Mouse (Mus musculus) Muller cell, postnatal 12 days (primary cell): ENCODE results near the gene Sypl.
"Not testable (repeated sequence)": the region's sequence is repeated elsewhere in the genome, so short reads cannot be mapped to it uniquely, and the experiment has no call there.

Experiments used
- DNase-seq: peaks from one replicate; pipeline ENCODE4 v3.0.0-alpha.2; 2015; ENCODE audit errors: inconsistent ontology term

The Sypl gene

DNA sequence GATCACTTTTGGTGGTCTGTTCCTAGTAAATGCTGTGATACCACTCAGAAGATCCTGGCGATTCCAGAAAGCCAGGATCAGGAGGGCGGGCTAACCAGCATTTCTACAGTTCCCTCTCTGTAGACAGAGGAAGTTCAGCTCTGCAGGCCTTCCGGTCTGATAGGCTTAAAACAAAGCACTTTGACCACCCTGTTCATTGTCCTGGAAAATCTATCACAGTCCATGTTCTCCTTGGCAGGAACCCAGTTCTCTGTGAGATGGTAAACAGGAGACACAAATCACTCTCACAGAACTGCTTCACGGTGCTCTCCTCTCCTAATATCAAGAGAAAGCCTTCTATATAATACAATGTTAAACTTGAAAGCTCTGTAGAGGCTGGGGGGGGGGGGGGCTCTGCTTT, 10.3 kb upstream of the Sypl start:
- peak; percentile 63 for DNase-seq

DNA sequence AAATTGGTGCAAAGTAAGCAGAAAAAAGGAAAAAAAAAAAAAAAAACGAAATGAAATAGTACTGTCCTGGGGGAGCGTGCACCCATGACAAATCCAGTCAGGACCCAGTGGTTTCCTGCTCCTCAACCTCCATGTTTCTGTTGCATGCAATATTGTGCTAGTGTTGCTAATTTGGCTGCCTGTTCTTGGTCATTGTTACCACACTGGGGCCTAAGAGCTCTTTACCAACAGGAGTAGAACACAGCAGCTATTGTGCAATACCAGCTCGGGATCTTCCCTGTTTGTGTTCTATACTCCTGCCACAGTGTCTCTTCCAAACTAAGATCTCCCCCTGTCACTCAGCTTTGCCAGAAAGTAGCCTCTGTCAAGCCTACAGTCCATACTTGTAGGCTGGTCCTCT, 9.7 kb upstream of the Sypl start:
- no peak for DNase-seq

DNA sequence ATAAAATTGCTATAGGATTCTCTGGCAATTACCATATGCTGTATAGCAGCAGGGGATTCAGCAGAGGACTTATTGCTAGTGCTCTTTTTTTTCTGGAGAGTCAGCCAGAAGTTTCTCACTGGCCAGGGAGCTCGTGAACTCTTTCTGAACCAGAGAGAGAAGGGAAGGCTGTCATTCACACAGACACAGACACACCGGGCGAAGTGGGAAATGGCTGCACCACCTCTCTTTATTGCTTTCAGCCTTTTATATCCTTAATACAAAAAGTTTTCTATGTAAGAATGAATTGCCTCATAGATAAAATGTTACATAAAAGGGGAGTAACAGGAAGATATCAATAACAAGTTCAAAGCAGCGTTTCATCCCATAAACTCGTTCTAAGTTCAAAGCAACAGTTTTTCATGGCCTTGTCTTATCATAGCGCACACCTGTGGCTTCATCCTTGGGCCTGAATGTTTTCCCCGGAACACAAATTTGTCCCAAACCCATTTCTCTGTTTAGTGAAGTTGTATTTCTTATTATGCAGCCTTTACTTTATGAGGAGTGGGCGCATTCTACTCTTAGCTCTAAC, 8.7 kb upstream of the Sypl start:
- DNase-seq: no peak

DNA sequence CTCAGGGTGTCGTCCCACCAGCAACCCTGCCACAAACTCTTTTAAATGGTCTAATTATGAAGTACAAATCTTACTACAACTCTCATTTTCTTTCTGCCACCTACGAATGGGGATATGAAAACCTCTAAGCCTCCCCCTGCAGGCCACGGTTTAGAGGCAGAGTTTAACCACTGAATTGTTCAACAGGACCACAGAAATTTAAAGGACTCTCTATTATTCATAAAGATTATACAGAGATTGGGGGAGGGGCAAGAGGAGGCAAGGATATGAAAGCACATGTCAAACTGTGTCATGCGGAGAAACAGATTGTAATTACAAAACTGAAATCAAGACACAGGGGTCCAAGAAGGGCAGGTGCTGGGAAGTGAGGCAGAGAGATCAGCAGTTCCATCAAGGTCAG, 7.3 kb upstream of the Sypl start:
- no peak for DNase-seq

DNA sequence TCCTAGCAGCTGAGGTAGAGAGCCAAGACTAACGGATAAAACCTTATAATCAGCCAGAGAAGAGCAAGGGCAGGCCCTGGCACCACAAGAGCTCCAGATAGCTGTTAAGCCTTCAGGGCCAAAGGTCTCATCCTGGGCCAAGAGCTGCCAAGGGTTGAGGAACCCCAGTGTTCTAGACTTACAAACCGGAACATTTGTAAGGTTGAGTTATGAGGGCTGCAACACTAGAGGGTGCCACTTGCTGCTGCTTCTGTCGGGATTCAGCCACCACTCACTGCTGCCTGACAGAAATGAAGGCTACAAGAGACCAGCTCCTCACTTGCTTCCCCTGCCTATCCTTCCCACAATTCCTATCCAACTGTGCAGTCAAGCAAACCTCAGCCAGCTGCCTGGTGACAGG, 1.3 kb upstream of the Sypl start:
- peak; percentile 32 for DNase-seq

DNA sequence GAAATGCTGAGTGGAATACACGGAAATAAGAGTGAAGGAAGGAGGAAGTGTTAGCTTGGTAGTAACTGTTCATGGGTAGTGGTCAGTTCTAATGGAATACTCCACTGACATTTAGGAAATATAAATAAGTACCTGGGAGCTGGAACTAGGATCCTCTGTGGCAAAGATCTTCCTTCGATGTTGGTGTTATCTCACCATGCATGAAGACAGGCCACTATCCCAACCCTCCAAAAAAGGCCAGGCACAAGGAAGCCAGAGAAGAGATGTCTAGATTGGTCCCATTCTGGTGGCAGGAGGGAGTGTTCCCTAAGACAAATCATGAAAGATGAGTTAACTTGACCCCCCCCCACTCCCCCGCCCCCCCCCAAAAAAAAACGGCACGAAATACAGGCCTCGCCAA, 625 bp upstream of the Sypl start:
- no peak for DNase-seq

DNA sequence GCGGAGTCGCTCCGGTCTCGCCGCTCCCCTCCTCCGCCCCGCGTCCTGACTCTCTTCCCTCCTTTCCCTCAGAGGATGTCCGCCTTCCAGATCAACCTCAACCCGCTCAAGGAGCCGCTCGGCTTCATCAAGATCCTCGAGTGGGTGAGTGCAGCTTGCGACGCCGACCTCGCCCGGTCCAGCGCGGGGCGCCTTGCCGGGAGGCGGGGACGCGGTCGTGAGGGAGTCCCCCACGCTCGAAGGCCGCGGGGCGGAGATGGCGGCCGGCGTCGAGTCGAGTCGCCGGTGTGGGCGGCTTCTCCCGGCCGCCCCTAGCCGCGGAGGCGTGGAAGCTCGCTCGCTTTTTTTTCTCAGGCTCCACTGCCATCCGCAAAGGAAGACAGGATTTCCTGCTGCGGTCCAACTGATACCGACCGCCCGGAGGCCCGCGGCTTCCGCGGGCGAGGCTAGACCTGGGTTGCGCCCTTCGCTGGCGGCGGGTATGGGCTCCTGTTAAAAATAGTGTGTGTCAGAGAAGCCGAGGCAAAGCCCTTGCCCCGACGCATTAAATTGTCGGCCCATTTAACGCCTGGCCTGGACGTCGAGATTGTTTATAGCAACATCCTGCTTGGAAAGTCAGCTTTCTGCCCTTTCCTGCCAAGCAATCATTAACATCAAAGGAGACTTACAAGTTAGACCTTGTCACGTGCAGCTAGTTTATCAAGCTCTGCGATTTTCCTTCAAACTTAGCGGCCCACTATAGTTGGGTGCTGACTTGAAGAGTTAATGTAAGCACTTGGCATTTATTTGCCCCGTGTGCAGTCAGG, 728 bp downstream of the Sypl start:
- DNase-seq: peak; percentile 95

DNA sequence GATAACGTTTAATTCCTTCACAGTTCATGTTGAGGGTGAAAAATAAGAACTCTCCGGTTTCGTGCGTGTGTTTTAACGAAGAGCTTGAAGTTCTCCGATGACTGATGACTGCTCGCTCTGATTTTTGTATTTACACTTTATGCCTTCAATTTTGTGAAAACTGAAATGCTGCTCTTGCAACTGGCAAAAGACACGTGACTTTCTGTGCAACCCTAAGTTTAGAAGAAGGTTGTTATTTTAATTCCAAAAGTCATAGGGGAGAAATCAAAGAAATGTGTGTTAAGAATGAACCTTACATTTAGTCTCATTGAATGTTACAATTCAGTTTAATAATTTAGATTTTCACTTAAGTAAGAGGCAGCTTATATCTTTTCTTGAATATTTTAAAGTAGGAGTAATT, 1.3 kb downstream of the Sypl start:
- DNase-seq: no peak

DNA sequence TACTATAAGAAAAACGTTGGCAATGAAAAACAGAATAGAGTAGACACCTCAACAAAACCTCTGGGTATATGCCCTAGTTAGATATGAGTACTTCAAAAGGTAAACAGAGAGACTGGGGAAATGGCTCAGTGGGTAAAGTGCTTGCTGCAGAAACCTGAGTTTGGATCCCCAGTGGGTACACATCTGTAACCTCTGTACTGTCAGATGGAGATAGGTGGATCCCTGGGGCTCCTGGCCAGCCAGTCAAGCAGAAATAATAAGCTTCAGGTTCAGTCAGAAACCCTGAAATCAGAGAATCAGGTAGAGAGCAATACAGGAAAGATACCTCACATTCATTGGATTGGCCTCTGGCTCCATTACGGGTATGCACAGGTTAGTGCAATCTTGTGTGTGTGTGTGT, 3.5 kb downstream of the Sypl start:
- DNase-seq: no peak

DNA sequence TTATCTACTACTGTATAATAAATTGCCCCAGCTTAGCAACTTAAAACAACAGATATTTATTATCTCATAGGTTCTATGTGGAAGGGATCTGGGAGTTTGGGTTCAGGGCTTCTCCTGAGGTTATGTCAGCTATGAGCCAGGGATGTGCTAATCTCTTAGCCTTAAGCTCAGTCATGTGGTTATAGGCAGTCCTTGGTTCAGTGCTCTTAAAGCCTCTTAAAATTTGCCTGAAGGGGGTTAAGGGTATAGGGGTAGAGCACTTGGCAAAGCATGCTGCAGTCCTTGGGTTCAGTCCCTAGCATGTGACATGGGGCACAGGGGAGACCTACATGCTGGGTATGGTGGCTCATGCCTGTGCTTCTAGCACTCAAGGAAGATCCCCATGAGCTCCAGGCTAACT, 8.4 kb downstream of the Sypl start:
- DNase-seq: no peak

DNA sequence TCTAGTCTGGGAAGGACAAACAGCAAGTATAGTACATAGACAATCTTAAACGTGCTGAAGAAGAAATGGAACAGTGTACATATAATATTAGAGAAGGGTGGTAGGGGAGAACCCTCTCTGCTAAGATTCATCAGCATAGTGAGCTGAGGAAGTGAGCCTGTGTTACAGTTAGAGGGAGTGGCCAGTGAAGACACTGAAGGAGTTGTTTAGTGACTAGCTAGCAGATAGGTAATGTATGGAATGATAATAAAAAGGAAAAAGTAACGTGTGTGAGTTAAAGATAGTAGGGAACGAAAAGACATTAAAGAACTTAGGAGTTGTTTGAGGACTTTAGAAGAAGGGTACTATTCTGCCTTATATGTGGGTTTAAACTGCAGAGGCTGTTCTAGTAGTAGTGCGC, 10.2 kb downstream of the Sypl start:
- no peak for DNase-seq

DNA sequence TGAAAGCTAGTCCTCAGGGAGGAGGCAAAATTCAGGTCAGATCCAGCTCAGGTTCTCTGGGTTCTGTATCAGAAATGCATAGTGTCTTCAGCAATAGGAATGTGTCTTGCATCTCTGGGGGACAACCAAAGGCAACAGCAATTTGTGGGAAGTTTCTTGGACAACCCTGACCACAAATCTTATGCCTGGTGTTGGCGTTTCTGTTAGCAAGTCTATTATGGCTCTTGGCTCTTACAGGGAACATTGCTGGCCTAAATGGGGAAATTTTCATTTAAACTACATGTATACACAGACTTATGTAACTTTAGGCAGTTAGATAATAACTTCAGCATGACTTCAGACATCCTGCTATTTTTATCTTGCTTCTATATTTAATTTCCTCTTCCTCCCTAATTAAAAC, 18.6 kb downstream of the Sypl start:
- no peak for DNase-seq

DNA sequence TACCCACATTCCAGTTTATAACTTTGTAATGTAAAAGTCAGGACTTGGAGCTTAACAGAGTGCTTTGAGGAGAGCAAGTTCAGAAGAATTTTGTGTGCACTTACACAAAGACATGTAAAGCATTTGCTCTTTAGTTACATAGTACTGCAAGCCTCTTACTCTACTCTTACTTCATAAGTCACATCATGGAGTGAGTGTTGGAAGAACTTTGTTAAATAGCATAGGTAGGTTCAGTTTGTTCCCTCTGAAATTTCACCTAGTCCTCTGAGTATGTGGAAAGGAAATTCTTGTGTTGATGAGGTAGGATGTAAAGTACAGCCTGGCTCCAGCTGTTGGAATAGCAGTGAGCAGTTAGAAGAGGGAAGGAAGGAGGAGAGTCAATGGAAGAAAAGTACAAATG, 21.2 kb downstream of the Sypl start:
- no peak for DNase-seq

DNA sequence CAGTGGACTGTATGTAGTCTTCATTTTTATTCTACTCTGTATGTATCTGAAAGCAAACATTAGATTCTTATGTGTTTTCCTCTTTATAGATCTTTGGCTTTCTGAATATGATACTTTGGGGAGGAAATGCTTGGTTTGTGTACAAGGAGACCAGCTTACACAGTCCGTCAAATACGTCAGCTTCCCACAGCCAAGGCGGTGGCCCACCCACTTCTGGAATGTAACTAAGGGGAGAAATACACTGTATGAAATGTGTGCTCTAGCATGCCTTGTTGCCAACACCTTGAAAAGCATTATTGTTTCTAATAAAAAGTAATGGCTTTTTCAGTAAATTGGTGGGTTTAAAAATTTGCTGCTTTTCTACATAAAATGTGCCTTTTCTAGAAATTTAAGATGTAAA, 21.8 kb downstream of the Sypl start:
- DNase-seq: no peak

DNA sequence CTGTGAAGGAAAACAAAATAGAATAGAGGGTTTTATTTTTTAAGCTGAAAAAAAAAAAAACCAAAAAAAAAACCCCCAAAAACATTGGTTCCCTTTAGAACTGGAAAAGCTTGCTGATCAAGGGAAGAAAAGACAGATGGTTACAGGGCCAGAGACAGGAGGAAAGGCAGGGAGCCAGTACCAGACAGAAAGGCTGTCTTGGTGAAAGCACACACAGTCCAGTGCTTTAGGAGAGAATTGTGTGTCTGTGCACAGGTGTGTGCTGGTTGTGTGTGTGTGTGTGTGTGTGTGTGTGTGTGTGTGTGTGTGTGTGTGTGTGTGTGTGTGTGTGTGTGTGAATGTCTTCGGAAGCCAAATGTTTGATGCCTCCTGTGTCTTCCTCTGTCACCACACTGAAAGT, 28.9 kb downstream of the Sypl start:
- DNase-seq: no peak

DNA sequence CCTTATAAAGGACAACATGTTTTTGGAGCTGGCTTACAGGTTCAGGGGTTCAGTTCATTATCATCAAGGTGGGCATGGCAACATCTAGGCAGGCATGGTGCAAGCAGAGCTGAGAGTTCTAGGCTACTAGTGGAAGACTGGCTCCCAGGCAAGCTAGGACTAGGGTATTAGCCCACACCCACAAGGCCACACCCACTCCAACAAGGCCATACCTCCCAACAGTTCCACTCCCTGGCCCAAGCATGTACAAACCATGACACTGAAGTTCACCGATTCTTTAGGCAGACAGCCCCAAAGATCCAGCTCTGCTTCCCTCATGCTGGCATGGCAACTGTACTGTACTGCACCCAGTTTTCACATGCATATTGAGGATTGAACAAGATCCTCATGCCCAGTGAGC, 29.4 kb downstream of the Sypl start:
- no peak for DNase-seq

DNA sequence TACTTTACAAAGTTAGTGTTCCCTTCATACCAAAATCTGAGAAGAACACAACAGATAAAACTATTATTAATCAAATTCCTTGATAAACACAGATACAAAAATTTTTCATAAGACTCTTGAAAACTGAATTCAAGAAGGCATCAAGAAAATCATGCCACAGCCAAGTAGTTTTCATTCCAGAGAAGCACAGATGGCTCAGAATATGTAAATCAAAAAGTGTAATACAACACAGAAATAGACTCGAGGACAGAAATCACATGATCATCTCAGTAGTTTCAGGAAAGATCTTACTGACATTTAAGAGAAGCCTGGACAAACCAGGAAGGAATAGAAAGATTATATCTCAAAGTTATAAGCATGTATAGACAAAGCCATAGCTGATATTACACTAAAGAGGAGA, 32.6 kb downstream of the Sypl start:
- no peak for DNase-seq

DNA sequence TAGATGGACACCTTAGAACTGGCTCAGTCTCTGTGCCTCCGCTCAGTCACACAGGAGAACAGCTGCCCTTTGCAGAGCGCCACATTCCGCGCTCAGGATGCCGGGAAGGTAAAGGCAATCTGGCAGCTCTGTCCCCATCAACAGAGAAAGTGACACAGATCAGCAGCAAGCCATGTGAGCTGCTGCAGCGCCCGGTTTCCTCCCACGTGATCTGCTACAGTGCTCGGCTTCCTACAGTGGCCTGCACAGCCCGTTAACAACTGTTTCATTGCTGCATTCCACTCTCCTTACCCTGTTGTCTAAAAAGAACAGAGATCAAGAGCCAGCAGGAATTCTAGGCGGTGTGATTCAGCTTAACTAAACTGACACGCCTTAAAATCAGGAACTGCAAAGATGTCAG, 36.0 kb downstream of the Sypl start:
- peak; percentile 19 for DNase-seq

DNA sequence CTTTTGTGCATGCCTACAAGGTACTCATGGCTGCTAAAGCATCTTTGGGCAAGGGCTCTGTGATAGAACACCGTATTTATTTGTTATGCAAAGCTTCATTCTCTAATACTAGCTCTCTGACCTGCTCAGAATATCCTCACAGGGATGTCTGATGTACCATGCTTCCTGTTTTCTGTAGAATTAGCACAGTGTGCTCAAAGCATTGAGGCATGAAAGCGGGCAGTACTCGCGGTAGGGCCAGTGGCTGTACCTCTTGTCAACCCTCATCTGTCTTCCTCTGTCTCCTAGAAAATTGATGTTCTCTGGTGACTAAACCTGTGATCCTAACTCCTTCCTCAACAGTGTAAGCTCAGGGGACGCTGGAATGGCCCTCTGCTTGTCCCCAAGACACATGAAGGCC, 40.4 kb downstream of the Sypl start:
- DNase-seq: no peak

DNA sequence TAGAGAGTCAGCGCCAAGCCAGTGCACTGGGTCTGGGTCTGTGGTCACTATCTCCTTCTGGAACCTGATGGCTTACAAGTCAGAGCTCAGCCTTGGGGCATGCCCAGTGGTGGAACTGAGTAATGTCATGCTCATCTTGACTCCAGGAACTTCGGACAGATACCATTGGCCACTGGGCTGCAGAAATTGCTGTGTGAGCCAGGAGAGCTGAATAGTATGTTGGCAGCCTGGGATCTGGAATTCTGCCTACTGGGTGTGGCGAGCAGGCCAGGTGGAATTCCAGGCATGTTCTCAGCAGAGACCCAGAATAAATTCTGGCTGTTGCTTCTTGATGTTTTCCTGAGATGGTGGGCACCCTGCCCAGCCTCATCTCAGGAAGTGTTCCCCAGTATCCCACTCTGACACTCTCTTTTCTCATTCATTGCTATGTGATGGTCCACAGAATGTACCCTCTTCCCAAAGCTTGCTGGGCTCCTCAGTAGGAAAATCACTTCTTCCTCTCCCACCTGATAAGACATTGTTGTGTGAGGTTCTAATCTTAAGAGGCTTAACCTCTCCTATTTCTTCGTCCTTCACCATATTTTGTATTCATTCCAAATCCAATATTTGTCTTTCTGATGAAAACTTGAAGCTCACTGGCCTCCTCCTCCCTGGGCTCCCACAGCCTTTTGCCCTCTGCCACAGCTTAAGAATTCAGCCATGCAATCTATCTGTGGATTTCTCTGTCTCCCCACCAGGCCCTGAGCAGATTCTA, 41.6 kb downstream of the Sypl start:
- DNase-seq: peak; percentile 79

DNA sequence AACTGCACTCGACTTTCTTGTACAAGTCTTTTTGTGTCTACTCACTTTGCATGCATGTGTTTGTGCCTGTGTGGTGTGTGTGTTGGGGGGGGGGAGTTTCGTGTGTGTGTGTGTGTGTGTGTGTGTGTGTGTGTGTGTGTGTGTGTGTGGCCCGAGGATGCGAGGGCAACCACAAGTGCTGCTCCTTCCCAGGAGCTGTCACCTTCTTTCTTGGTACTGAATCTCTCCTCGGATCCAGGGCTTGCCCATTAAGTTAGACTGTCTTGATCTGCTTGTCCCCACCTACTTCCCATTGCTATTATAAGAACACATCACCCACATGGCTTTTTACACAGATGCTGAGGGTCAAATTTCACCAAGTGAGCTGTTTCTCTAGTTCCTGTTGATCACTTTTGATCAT, 45.1 kb downstream of the Sypl start:
- DNase-seq: no peak

DNA sequence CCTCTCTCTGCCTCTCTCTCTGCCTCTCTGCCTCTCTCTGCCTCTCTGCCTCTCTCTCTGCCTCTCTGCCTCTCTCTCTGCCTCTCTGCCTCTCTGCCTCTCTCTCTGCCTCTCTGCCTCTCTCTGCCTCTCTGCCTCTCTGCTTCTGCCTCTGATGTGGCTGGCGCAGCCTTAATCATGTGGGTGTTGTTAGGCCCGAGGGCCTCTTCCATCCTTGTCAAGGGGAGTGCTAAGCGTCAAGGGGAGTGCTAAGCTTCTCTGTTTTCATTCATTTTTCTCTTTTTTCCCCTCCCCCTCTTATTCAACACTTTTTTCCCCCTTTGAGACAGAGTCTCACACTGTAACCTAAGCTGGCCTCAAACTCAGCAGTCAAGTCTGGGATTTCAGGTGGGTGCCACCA, 46.1 kb downstream of the Sypl start:
- DNase-seq: not testable (repeated sequence)

DNA sequence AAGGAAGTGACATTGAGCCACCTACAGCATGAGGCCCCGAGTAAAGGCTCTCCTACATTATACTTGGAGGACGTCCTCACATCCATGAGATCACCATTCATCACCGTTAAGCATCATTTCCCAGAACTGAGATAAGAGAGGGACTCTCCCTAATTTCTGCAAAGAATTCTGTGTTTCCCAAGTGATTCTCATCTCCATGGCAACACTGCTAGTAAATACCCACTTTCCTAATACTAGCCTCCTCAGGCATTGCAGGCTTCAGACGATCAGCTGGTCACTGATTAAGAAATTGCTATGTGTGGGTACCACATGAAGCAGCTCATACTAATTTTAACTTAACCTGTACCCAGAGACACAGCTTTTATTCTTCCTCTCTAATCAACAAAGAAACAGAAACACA, 46.7 kb downstream of the Sypl start:
- no peak for DNase-seq
